Mouse (Mus musculus) erythroblast, embryonic 14.5 days (primary cell): Measurements from ENCODE around the gene Ncam1.

Source experiments
- GATA1 ChIP-seq: IDR thresholded peaks from 2 replicates; pipeline ENCODE4 v1.6.1; 2012; ENCODE audit warnings: low read length, inconsistent platforms, mixed read lengths
- TAL1 ChIP-seq: IDR thresholded peaks from 3 replicates; pipeline ENCODE4 v1.6.1; 2012; ENCODE audit warnings: low read length, inconsistent platforms, mixed read lengths

DNA sequence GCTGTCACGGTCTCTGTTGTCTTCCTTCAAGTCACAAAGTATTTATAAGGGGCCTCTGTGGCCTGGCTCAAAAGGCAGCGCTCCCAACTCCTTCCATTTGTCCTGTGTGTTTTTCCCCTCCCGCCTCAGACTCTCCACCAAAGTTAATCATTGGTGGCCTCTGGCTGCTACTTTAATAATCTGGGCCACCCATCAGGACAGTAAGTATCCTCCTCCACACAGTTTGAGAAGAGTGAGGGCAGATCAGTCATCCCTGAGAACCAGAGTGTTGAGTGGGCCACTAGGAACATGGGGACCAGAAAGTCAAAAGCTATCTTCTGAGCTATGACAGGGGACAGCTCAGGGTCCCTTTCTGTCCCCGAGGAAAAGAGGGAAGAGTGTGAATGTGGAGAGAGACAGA lies 256.1 kb downstream of the Ncam1 start:
- TF ChIP-seq TAL1 (no peak), GATA1 (no peak)
